Mouse (Mus musculus) heart, adult 8-10 months (tissue): ENCODE measurements at regions not wholly inside any gene's neighbourhood (a gene's known extent, or its start where the extent isn't known, plus 50 kb on each side); places are given as distances from the start of the nearest gene placed in this dataset.

Experiments
- DNase-seq: peaks from one replicate; pipeline ENCODE4 v3.0.0; 2022; ENCODE audit warnings: low spot score

DNA sequence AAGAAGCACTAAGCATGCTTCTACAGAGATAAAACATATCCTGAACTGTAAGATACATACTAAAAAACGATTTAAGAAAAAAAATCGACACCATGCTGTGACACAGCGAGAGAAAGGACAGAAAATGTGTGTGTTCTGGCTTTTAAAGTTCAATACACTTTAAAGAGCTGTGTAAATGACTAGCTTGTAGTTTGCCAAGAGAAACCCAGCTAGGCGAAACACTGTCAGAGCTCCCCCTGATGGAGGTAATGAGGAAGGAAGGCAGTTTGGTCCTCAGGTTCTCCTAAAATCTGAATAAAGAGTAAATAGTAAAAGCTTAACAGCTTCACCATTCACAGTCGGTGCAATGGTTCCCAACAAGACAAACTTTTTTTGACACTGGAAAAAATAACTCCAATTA, 67.1 kb upstream of the Gabrg2 start:
- peak; percentile 12 for DNase-seq

DNA sequence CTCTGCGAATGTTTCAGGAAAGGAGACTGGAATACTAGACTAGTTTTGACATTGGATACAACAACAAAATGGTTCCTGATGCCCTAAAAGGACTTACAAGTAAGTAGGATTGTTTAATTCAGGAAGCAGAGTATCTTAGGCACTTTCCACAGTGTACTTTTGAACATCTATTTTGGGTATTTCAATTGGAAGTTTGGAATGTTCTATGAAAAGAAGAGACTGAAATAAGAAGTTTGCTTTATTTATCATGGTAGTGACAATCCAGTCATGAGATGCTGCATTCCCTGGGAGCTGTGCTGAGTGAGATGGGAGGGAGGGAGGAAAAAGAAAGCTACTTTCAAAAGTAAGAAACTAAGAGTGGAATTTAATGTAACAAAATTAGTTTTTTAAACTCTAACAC, 50.9 kb upstream of the Gabrg2 start:
- no peak for DNase-seq
